Comparison of ENCODE assay signal across 8 mouse cellular contexts in genomic region chr9:65202165-65202754, GRCm38 (mm10). TPM values are rescaled to one million over a fixed set of nuclear protein-coding genes. Genes with fewer than 3 reads are reported as not detected.
A peak's percentile ranks its signal among the peaks of the same experiment; 100 is the strongest.
DNase-seq lines count a peak whose midpoint lies in the region; ATAC-seq lines count a peak whose summit lies in the region.

No protein-coding gene starts in this region.

- H3K9me3 ChIP-seq in heart, embryonic 15.5 days (replicated peaks): no peaks in the 10 kb centered on the region
- no peaks in the 10 kb centered on the region for H3K9me3 ChIP-seq in hindbrain, embryonic 14.5 days (ENCODE audit: control insufficient read depth, low read length)
- no peaks in the 10 kb centered on the region for H3K9me3 ChIP-seq in midbrain, embryonic 11.5 days (ENCODE audit: control insufficient read depth, low read length)

- no peaks in the 10 kb centered on the region for H3K27me3 ChIP-seq in heart, embryonic 15.5 days
- no peaks in the 10 kb centered on the region for H3K27me3 ChIP-seq in hindbrain, embryonic 14.5 days (ENCODE audit: control insufficient read depth, insufficient read depth, low read length)
- no peaks in the 10 kb centered on the region for H3K27me3 ChIP-seq in midbrain, embryonic 11.5 days (ENCODE audit: control insufficient read depth, insufficient read depth, low read length)

- intact Hi-C loops in heart, postnatal 14 days (cut with DNase I): no loop called here

- no peak for DNase-seq in heart, postnatal 14 days
- no peak for DNase-seq in hindbrain, embryonic 14.5 days (ENCODE audit: low spot score)
- DNase-seq in midbrain, embryonic 11.5 days (ENCODE audit: low spot score, missing footprints): no peak
- DNase-seq in urinary bladder, postnatal 14 days (ENCODE audit: low spot score): no peak
- DNase-seq in thymus, postnatal 14 days: no peak

- H3K9ac ChIP-seq in heart, embryonic 15.5 days: peak overlapping the region; percentile 39
- peak overlapping the region; percentile 70 for H3K9ac ChIP-seq in hindbrain, embryonic 14.5 days
- H3K9ac ChIP-seq in midbrain, embryonic 11.5 days (ENCODE audit: low read length): peak overlapping the region; percentile 61

- H3K4me3 ChIP-seq in heart, embryonic 15.5 days: peak overlapping the region; percentile 45
- H3K4me3 ChIP-seq in hindbrain, embryonic 14.5 days (replicated peaks; ENCODE audit: low read length): peak overlapping the region; percentile 38
- H3K4me3 ChIP-seq in midbrain, embryonic 11.5 days (ENCODE audit: low read depth, low read length): peak overlapping the region; percentile 25

- H3K4me2 ChIP-seq in heart, embryonic 15.5 days: peak overlapping the region; percentile 61
- H3K4me2 ChIP-seq in hindbrain, embryonic 14.5 days (replicated peaks): peak overlapping the region; percentile 66
- H3K4me2 ChIP-seq in midbrain, embryonic 11.5 days: peak overlapping the region; percentile 49

- H3K4me1 ChIP-seq in heart, embryonic 15.5 days (replicated peaks): peaks cover 4% of the 10 kb centered on the region
- no peaks in the 10 kb centered on the region for H3K4me1 ChIP-seq in hindbrain, embryonic 14.5 days (replicated peaks; ENCODE audit: control insufficient read depth, insufficient read depth, low read length)
- H3K4me1 ChIP-seq in midbrain, embryonic 11.5 days (ENCODE audit: control insufficient read depth, insufficient read depth, low read length): no peaks in the 10 kb centered on the region

- H3K36me3 ChIP-seq in heart, embryonic 15.5 days: no peaks in the 10 kb centered on the region
- H3K36me3 ChIP-seq in hindbrain, embryonic 14.5 days (replicated peaks; ENCODE audit: control insufficient read depth, insufficient read depth): no peaks in the 10 kb centered on the region
- H3K36me3 ChIP-seq in midbrain, embryonic 11.5 days (ENCODE audit: control insufficient read depth, insufficient read depth, low read length): no peaks in the 10 kb centered on the region

- no peak for ATAC-seq in heart, embryonic 15.5 days (replicated peaks; ENCODE audit: insufficient number of reproducible peaks, insufficient read depth, low FRiP score, low read depth)
- ATAC-seq in activated CD4-positive, CD25-positive, alpha-beta regulatory T cell, adult 4 months: peak; percentile 53
- peak; percentile 31 for ATAC-seq in hindbrain, embryonic 14.5 days (ENCODE audit: low FRiP score)
- ATAC-seq in midbrain, embryonic 11.5 days (ENCODE audit: low FRiP score): peak; percentile 49
- no peak for ATAC-seq in cerebellum, adult (ENCODE audit: insufficient number of reproducible peaks, low FRiP score, low TSS enrichment)

- peak overlapping the region; percentile 48 for H3K27ac ChIP-seq in heart, embryonic 15.5 days
- H3K27ac ChIP-seq in hindbrain, embryonic 14.5 days: peak overlapping the region; percentile 95
- peak overlapping the region; percentile 28; the same call in 1 of the 2 replicates for H3K27ac ChIP-seq in midbrain, embryonic 11.5 days (ENCODE audit: low read depth, low read length)

- WGBS in heart, embryonic 15.5 days: 32% methylated on average over 11 of the region's 11 CpGs
- 21% methylated on average over 11 of the region's 11 CpGs for WGBS in hindbrain, embryonic 14.5 days
- 32% methylated on average over 11 of the region's 11 CpGs for whole genome bisulfite sequencing in midbrain, embryonic 11.5 days

RNA-seq across cellular contexts. Expression of gene Parp16, which starts 7.1 kb away (rescaled TPM):
- 5.3 and 5.8 TPM in 2 replicates for polyA plus RNA-seq in heart, embryonic 15.5 days (2015; fragmentation: Nextera tagmentation; extraction: Ambion mirVana)
- 1 to 10 TPM; 3.4 to 3.6 TPM for total RNA-seq in heart, postnatal 14 days (2021)
- 1 to 10 TPM; 5.7 to 6.6 TPM for polyA plus RNA-seq in activated CD4-positive, CD25-positive, alpha-beta regulatory T cell, adult 4 months (2017; shearing (Covaris generic))
- polyA plus RNA-seq in hindbrain, embryonic 14.5 days (2014; fragmentation: Nextera tagmentation; extraction: Ambion mirVana): 6.3 and 7.9 TPM in 2 replicates
- polyA plus RNA-seq in midbrain, embryonic 11.5 days (2014; fragmentation: Nextera tagmentation; extraction: Ambion mirVana): 5.2 and 6.4 TPM in 2 replicates

Comparison
In these comparisons a context has a peak if more than half of its experiments do, and no peak if none do; other contexts are left out.
1. ATAC-seq: peak in activated CD4-positive, CD25-positive, alpha-beta regulatory T cell, adult 4 months (single experiment), hindbrain, embryonic 14.5 days (single experiment) and midbrain, embryonic 11.5 days (single experiment); none in heart, embryonic 15.5 days (single experiment) and cerebellum, adult (single experiment).
2. H3K27ac ChIP-seq: peak in every context shown above with its lines; median percentile 95 in hindbrain, embryonic 14.5 days; 48 in heart, embryonic 15.5 days; 28 in midbrain, embryonic 11.5 days.
3. Peak in every context shown above with its lines, with median percentiles within 50 percentile points of each other: H3K4me2 ChIP-seq, H3K4me3 ChIP-seq and H3K9ac ChIP-seq.